Mouse (Mus musculus): ENCODE results near the gene Psrc1.

GRCm38 (mm10) chr3:108411754-108412121 lies 28.1 kb downstream of the Psrc1 start:
- no peak for TF ChIP-seq CTCF (IDR thresholded peaks at IDR 0.05; ENCODE audit: control insufficient read depth, insufficient read depth, low read length)
- no peak for TF ChIP-seq POLR2A (IDR thresholded peaks at IDR 0.05; ENCODE audit: borderline replicate concordance, control insufficient read depth, low read depth, low read length)

All from bone marrow, adult 2 months (tissue).